Mouse (Mus musculus) liver, adult 2 months (tissue): ENCODE data around the gene Hmga2.

Experiments used
- CTCF ChIP-seq: fragments of 200-500 bp; IDR thresholded peaks from 2 replicates; pipeline ENCODE4 v1.5.1; 2011; ENCODE audit warnings: low read depth, low read length, control low read depth
- POLR2A ChIP-seq: fragments of 200-500 bp; IDR thresholded peaks from 2 replicates; pipeline ENCODE4 v1.6.1; 2011; ENCODE audit warnings: low read length, control low read depth; ENCODE audit not compliant: insufficient read depth; ENCODE audit errors: extremely low read depth

GRCm38 (mm10) chr10:120416628-120417027 lies 59.6 kb downstream of the Hmga2 start:
- no peak for TF ChIP-seq POLR2A
- no peak for TF ChIP-seq CTCF
